Mouse (Mus musculus) lung, postnatal 36 days (tissue): ENCODE measurements at regions not wholly inside any gene's neighbourhood (a gene's known extent, or its start where the extent isn't known, plus 50 kb on each side); places are given as distances from the start of the nearest gene placed in this dataset.

Source experiments
- DNase-seq: peaks from one replicate; pipeline ENCODE4 v3.0.0; 2022; ENCODE audit warnings: mixed read lengths

DNA sequence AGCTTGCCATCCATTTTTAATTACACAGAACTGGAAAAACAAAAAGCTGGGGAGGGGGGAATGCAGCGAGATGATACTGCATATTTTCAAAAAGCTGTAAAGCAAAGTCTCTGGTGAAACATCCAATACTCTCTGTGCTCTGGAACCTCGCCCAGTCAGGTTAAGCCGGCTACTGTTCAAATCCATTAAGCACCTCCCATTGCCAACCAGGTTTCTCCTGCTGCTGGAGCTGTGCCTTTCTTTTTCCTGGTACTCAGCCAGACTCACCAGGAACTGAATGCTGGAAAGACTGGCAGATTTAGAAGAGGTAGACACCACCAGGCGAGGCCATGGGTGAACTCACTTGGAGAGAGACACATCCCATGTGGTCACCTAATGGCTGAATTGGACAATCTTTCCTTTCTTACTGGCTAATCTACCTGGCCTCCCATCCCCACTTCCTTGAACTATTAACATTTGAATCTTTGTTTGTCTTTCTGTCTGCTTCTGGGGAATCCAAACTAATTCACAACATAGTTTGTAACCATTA is 1250.8 kb upstream of the Jmjd1c start:
- peak; percentile 0 for DNase-seq

GRCm38 (mm10) chr10:65846136-65846535 is 1249.8 kb upstream of the Jmjd1c start:
- DNase-seq: no peak

GRCm38 (mm10) chr10:65847622-65848021 is 1248.3 kb upstream of the Jmjd1c start:
- no peak for DNase-seq

GRCm38 (mm10) chr10:65889881-65890280 is 1206.0 kb upstream of the Jmjd1c start:
- DNase-seq: no peak

GRCm38 (mm10) chr10:65907571-65907970 is 1188.4 kb upstream of the Jmjd1c start:
- DNase-seq: no peak

DNA sequence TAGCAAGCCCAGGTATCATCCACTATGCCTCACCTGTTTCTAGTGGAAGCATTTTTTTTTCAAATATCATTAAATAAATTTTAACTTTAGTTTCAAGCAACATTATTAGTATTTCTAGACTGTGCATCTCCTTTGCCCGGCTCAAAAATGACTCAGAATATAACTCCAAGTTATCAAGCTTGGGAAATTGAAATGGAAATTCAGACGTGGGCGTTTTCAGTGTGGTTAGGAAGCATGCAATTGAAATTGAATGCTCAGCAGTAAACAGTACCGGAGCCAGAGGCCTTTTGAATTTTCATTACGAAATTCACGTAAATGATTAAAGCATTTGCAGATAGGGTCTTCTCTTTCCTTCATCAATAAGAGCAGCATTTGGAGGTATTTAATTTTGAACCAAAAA is 1183.4 kb upstream of the Jmjd1c start:
- DNase-seq: no peak

GRCm38 (mm10) chr10:65932077-65932476 is 1163.8 kb upstream of the Jmjd1c start:
- DNase-seq: no peak

DNA sequence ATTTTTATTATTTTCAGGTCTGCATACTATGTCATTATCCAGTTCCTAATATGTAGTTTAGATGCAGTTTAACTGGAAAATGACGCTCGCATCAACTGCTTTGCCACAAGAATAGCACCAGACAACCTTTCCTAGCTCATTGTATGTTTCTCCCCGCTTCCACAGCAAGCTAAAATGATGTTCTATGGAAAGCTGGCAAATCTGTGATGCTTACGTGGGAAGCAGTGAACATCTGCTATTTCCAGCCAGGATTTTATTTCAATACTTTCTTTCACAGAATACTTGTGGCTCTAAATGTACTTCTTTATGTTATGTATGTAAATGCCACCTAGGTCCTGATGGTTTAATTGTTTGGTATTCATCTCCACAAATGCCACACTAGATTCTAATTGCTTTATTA is 1147.3 kb upstream of the Jmjd1c start:
- DNase-seq: no peak

DNA sequence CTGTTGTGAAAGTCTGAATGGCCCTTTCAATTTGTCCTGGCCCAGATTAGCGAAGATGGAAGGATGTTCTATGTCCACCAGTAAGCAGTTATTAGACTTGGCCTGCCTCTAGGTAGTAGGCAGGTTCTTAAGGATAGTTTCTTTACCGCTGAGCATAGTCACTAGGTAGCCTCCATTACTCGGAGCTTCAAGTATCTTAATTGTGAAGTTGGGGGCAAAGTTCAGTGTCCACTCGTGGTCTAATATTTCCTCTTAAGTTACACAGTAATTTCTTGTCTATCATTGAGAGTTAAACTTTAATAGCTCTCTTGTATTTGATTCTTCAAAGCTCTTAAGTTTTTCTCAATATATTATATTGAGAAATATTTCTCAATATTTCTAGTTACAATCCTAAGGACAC is 1133.5 kb upstream of the Jmjd1c start:
- no peak for DNase-seq

- DNase-seq: no peak
Observed at GRCm38 (mm10) chr10:65969770-65970169, 1126.2 kb upstream of the Jmjd1c start.
